Mouse (Mus musculus) gastrocnemius, adult 18-20 months (tissue): ENCODE data around the gene Myrip. TPM values are rescaled to one million over a fixed set of nuclear protein-coding genes. Genes with fewer than 3 reads are reported as not detected.
A peak's percentile ranks its signal among the peaks of the same experiment; 100 is the strongest.
"Not testable (repeated sequence)": the region's sequence is repeated elsewhere in the genome, so short reads cannot be mapped to it uniquely, and the experiment has no call there.

Experiments used
- DNase-seq: peaks from one replicate; pipeline ENCODE4 v3.0.0; 2021; ENCODE audit warnings: low spot score
- total RNA-seq, 2 experiments: library from RNA; stranded (reverse); gene quantifications; 2 replicates each; pipeline ENCODE4 v1.2.3; 2021

Myrip gene
- total RNA-seq, 2 experiments from 2014 or later: 1.00 to 1.3 TPM

- DNase-seq: peak; percentile 46
Measured at GRCm38 (mm10) chr9:120377726-120378125, 76.4 kb downstream of the Myrip start.

- no peak for DNase-seq
Measured at GRCm38 (mm10) chr9:120395188-120395587, 93.9 kb downstream of the Myrip start.

- no peak for DNase-seq
Measured at GRCm38 (mm10) chr9:120396579-120397185, 95.4 kb downstream of the Myrip start.

GRCm38 (mm10) chr9:120398289-120398688, 97.0 kb downstream of the Myrip start:
- no peak for DNase-seq

- not testable (repeated sequence) for DNase-seq
Measured at GRCm38 (mm10) chr9:120399537-120399936, 98.2 kb downstream of the Myrip start.

- DNase-seq: no peak
Measured at GRCm38 (mm10) chr9:120402368-120402767, 101.1 kb downstream of the Myrip start.

- DNase-seq: no peak
Measured at GRCm38 (mm10) chr9:120403661-120404060, 102.3 kb downstream of the Myrip start.

- DNase-seq: no peak
Measured at GRCm38 (mm10) chr9:120409663-120410181, 108.4 kb downstream of the Myrip start.

- no peak for DNase-seq
Measured at GRCm38 (mm10) chr9:120410421-120410820, 109.1 kb downstream of the Myrip start.

- DNase-seq: peak; percentile 76
Measured at GRCm38 (mm10) chr9:120415504-120415903, 114.2 kb downstream of the Myrip start.

GRCm38 (mm10) chr9:120416151-120416550, 114.8 kb downstream of the Myrip start:
- DNase-seq: no peak

- DNase-seq: no peak
Measured at GRCm38 (mm10) chr9:120416729-120417128, 115.4 kb downstream of the Myrip start.

GRCm38 (mm10) chr9:120418582-120418981, 117.3 kb downstream of the Myrip start:
- DNase-seq: no peak

- DNase-seq: no peak
Measured at GRCm38 (mm10) chr9:120424567-120424966, 123.3 kb downstream of the Myrip start.

GRCm38 (mm10) chr9:120425768-120426167, 124.5 kb downstream of the Myrip start:
- peak; percentile 35 for DNase-seq

GRCm38 (mm10) chr9:120428181-120428580, 126.9 kb downstream of the Myrip start:
- no peak for DNase-seq

GRCm38 (mm10) chr9:120433747-120434146, 132.4 kb downstream of the Myrip start:
- peak; percentile 51 for DNase-seq

GRCm38 (mm10) chr9:120435841-120436240, 134.5 kb downstream of the Myrip start:
- no peak for DNase-seq

- DNase-seq: no peak
Measured at GRCm38 (mm10) chr9:120436854-120437253, 135.5 kb downstream of the Myrip start.

GRCm38 (mm10) chr9:120437266-120437876, 136.1 kb downstream of the Myrip start:
- DNase-seq: no peak

GRCm38 (mm10) chr9:120438350-120438749, 137.0 kb downstream of the Myrip start:
- no peak for DNase-seq

- no peak for DNase-seq
Measured at GRCm38 (mm10) chr9:120438781-120439180, 137.5 kb downstream of the Myrip start.

GRCm38 (mm10) chr9:120444642-120445041, 143.3 kb downstream of the Myrip start:
- no peak for DNase-seq
